Mouse (Mus musculus): Measurements from ENCODE around the gene Gm21887.
"Not testable (repeated sequence)": the region's sequence is repeated elsewhere in the genome, so short reads cannot be mapped to it uniquely, and the experiment has no call there.

Gene Gm21887

DNA sequence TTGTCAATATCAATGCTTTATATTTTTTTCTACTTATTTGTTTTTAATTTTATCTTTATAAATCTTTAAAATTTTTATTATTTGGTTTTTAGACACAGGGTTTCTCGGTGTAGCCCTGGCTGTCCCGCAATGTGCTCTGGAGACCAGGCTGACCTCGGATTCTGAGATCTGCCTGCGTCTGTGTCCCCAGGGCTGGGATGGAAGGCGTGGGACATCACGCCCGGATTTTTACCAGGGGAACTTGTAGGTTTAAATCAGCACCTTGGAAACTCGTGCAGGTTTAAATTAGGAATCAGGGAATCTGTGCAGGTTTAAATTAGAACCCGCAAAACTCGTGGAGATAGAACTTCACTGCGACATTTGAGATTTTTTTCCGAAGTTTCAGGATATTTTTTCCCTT is 11.7 kb downstream of the Gm21887 start:
- in situ Hi-C loops (cut with MboI; ENCODE audit: low pct_unique_long_range_greater_than_20kb in 1 of 2, low sequenced_read_pairs in 2 of 2, unreplicated experiment in 1 of 2) = not testable (repeated sequence)

DNA sequence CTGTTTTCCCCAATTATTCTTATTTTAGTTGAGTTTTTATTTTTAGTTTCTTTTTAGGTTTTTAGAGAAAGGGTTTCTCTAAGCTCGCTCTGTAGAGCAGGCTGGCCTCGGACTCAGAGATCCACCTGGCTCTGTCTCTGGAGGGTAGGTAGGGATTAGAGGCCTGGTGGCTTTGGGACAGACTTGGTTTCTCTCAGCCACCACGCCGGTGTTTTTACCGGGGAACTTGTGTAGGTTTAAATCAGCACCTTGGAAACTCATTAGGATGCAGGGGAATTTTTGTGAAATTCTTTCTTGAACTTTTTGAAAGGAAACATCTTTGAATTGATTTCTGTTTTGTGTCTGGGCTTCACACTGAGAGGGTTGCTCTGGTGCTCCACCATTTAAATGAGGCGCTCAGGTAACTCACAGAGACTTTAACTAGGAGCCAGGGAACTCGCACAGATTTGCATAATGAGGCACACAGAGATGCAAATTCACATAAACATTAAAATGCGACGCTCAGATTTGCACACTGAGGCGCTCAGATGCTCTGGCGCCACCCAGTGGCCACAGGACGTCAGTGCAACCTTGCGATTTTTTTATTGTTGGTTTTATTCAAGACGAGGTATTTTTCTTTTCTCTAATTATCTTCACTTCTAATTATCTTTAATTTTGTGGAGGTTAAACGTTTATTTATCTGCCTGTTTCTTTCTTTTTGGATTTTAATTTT is 12.4 kb downstream of the Gm21887 start:
- in situ Hi-C loops (cut with MboI; ENCODE audit: low pct_unique_long_range_greater_than_20kb in 1 of 2, low sequenced_read_pairs in 2 of 2, unreplicated experiment in 1 of 2) = not testable (repeated sequence)

All from mouse embryonic stem cell (cell line).